Mouse (Mus musculus): ENCODE results near the gene Rpl35. TPM values are rescaled to one million over a fixed set of nuclear protein-coding genes. Genes with fewer than 3 reads are reported as not detected.

The Rpl35 gene
- total and polyA plus RNA-seq, 3 experiments = 108 to 341 (median 307) TPM

- no peaks in the 10 kb centered on the region for H3K36me3 ChIP-seq (ENCODE audit: control insufficient read depth, insufficient read depth, low read length)
- WGBS = 63% methylated on average over 5 of the region's 5 CpGs
- DNase-seq = no peak
- H3K79me2 ChIP-seq (replicated peaks; ENCODE audit: control insufficient read depth, insufficient read depth, low read length) = no peaks in the 10 kb centered on the region
- no peaks in the 10 kb centered on the region; the same call in 1 of the 2 replicates for H3K4me1 ChIP-seq (ENCODE audit: control insufficient read depth, insufficient read depth, low read length)
- H3K27me3 ChIP-seq (ENCODE audit: control insufficient read depth, insufficient read depth, low read length) = 0 out of 2 replicates have a peak, but pooled peaks cover 2% of the 10 kb centered on the region
- H3K9ac ChIP-seq (ENCODE audit: low read depth, low read length) = no peak overlapping the region
- no peak overlapping the region for H3K27ac ChIP-seq
- intact Hi-C loops (cut with DNase I) = no loop called here
- no peak overlapping the region for H3K4me3 ChIP-seq
- TF ChIP-seq POLR2A (IDR thresholded peaks at IDR 0.05; ENCODE audit: insufficient read depth, low read depth, low read length) (no peak), CTCF (IDR thresholded peaks at IDR 0.05) (no peak), EP300 (IDR thresholded peaks at IDR 0.05; ENCODE audit: insufficient read depth, low read depth, low read length) (no peak)
Observed at GRCm38 (mm10) chr2:38957671-38958223, 47.7 kb downstream of the Rpl35 start.

- H3K4me3 ChIP-seq = no peak overlapping the region
- H3K27me3 ChIP-seq (ENCODE audit: control insufficient read depth, insufficient read depth, low read length) = 0 out of 2 replicates have a peak, but pooled peaks cover 2% of the 10 kb centered on the region
- peaks cover 2% of the 10 kb centered on the region for H3K4me1 ChIP-seq (ENCODE audit: control insufficient read depth, insufficient read depth, low read length)
- H3K79me2 ChIP-seq (replicated peaks; ENCODE audit: control insufficient read depth, insufficient read depth, low read length) = no peaks in the 10 kb centered on the region
- H3K9ac ChIP-seq (ENCODE audit: low read depth, low read length) = no peak overlapping the region
- no peak overlapping the region for H3K27ac ChIP-seq
- no peak for TF ChIP-seq POLR2A (IDR thresholded peaks at IDR 0.05; ENCODE audit: insufficient read depth, low read depth, low read length)
- no peak for TF ChIP-seq CTCF (IDR thresholded peaks at IDR 0.05)
- no peak for TF ChIP-seq EP300 (IDR thresholded peaks at IDR 0.05; ENCODE audit: insufficient read depth, low read depth, low read length)
- WGBS = 67% methylated on average over 2 of the region's 2 CpGs
- no peak for DNase-seq
- H3K36me3 ChIP-seq (ENCODE audit: control insufficient read depth, insufficient read depth, low read length) = no peaks in the 10 kb centered on the region
- intact Hi-C loops (cut with DNase I) = no loop called here
Observed at GRCm38 (mm10) chr2:38956062-38956461, 49.4 kb downstream of the Rpl35 start.

DNA sequence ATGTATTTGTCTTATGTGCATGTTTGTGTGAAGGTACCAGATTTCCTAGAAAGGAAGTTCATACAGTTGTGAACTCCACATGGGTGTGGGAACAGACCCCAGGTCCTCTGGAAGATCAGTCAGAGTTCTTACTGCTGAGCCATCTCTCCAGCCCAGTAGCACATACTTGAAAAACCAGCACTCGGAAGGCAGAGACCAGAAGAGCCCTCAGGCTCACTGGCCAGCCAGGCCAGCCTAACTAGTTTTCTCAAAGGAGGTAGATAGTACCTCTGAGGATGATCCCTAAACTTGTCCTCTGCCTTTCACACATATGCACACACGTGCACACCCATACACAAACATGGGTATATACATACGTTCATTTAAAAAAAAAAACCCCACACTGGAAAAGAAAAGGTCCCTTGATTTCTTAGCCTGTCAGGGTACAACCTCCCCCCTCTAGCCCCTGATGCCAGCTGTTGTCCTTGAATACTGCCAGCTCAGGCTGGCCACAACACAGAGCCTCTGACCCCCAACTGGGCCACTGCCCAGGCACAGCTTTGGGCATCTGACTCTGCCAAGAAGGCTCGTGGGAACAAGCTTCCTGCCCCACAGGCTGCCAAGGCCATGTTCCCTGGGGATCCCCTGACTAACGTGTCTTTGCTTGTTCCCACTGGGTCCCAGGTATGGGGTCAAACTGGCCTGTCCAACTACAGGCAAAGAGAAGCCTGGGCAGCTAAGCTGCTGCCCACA lies 52.1 kb downstream of the Rpl35 start:
- H3K4me3 ChIP-seq = no peak overlapping the region
- no peaks in the 10 kb centered on the region for H3K36me3 ChIP-seq (ENCODE audit: control insufficient read depth, insufficient read depth, low read length)
- H3K4me1 ChIP-seq (ENCODE audit: control insufficient read depth, insufficient read depth, low read length) = peaks cover 11% of the 10 kb centered on the region
- peak overlapping the region; percentile 27 for H3K27ac ChIP-seq
- WGBS = 48% methylated on average over 5 of the region's 5 CpGs
- peak; percentile 72 to 83 for DNase-seq
- H3K79me2 ChIP-seq (replicated peaks; ENCODE audit: control insufficient read depth, insufficient read depth, low read length) = no peaks in the 10 kb centered on the region
- no peak overlapping the region for H3K9ac ChIP-seq (ENCODE audit: low read depth, low read length)
- TF ChIP-seq EP300 (IDR thresholded peaks at IDR 0.05; ENCODE audit: insufficient read depth, low read depth, low read length) (0 out of 2 replicates have a peak, but pooled peaks have one; percentile 71), CTCF (IDR thresholded peaks at IDR 0.05) (no peak), POLR2A (IDR thresholded peaks at IDR 0.05; ENCODE audit: insufficient read depth, low read depth, low read length) (no peak)
- H3K27me3 ChIP-seq (ENCODE audit: control insufficient read depth, insufficient read depth, low read length) = no peaks in the 10 kb centered on the region
- intact Hi-C loops (cut with DNase I) = no loop called here

Other genes with a start within 250 kb of the Rpl35 start
- 1 to 10 TPM; 1.2 to 1.4 TPM for gene Nr6a1, start 77.9 kb downstream of the Rpl35 start, total RNA-seq (2021)
- 1.3 and 2.0 TPM in 2 replicates for gene Nr6a1, start 77.9 kb downstream of the Rpl35 start, polyA plus RNA-seq (2012; rRNA removed)
- 1 to 10 TPM; 3.0 to 3.8 TPM for gene Olfml2a, start 73.6 kb downstream of the Rpl35 start, total RNA-seq (2021)
- gene Olfml2a, start 73.6 kb downstream of the Rpl35 start, polyA plus RNA-seq (2012; rRNA removed) = 2.9 and 6.6 TPM in 2 replicates
- under 1 TPM in 1 of 2 experiments, not detected in 1; 0.20 TPM for gene Wdr38, start 8.1 kb downstream of the Rpl35 start, total RNA-seq (2021)
- 0.47 and 0.59 TPM in 2 replicates for gene Wdr38, start 8.1 kb downstream of the Rpl35 start, polyA plus RNA-seq (2012; rRNA removed)
- 100 to 1,000 TPM in 1 of 2 experiments, 10 to 100 TPM in 1; 85.1 to 102 TPM for gene Arpc5l, start 276 bp downstream of the Rpl35 start, total RNA-seq (2021)
- 38.8 and 51.5 TPM in 2 replicates for gene Arpc5l, start 276 bp downstream of the Rpl35 start, polyA plus RNA-seq (2012; rRNA removed)
- 10 to 100 TPM; 13.4 to 14.0 TPM for gene Golga1, start 59.9 kb upstream of the Rpl35 start, total RNA-seq (2021)
- gene Golga1, start 59.9 kb upstream of the Rpl35 start, polyA plus RNA-seq (2012; rRNA removed) = 7.6 and 18.3 TPM in 2 replicates
- 1 to 10 TPM; 2.9 to 4.1 TPM for gene Scai, start 185.1 kb upstream of the Rpl35 start, total RNA-seq (2021)
- 1.4 and 2.4 TPM in 2 replicates for gene Scai, start 185.1 kb upstream of the Rpl35 start, polyA plus RNA-seq (2012; rRNA removed)
- 10 to 100 TPM; 50.0 to 61.0 TPM for gene Ppp6c, start 220.8 kb upstream of the Rpl35 start, total RNA-seq (2021)
- 21.3 and 40.6 TPM in 2 replicates for gene Ppp6c, start 220.8 kb upstream of the Rpl35 start, polyA plus RNA-seq (2012; rRNA removed)